Mouse (Mus musculus) c-Kit-negative CD71-positive TER-119-positive erythroid progenitor cells, embryonic 14.5 days (primary cell): ENCODE measurements around the gene Itgb2.

Experiments
- DNase-seq: peaks from one replicate; pipeline ENCODE4 v3.0.0-alpha.2; 2013; ENCODE audit warnings: low read depth, low spot score

The Itgb2 gene

GRCm38 (mm10) chr10:77587091-77587775 lies 57.2 kb downstream of the Itgb2 start:
- DNase-seq, result no peak

GRCm38 (mm10) chr10:77588036-77588435 lies 58.0 kb downstream of the Itgb2 start:
- no peak for DNase-seq

DNA sequence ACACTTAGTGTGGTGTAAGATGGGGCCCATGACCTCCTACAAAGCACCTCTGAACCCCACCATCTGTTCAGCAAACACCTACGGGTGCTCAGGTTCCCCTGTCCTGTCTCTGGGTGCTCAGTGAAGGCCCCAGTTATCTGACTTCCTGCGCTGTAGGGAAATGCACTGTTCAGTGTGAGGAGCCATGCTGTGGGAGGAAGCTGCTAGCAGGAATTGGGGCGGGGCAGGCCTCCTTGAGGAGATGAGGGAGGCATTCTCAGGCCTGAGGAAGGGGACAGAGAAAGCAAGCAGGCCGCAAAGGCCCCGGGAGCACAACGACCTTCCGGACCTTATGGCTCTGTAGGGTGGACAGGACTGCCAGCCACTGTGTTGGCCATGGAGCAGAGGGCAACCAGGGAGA lies 59.1 kb downstream of the Itgb2 start:
- no peak for DNase-seq

GRCm38 (mm10) chr10:77589749-77590148 lies 59.7 kb downstream of the Itgb2 start:
- DNase-seq, result no peak

GRCm38 (mm10) chr10:77590812-77591211 lies 60.8 kb downstream of the Itgb2 start:
- DNase-seq, result peak; percentile 68

DNA sequence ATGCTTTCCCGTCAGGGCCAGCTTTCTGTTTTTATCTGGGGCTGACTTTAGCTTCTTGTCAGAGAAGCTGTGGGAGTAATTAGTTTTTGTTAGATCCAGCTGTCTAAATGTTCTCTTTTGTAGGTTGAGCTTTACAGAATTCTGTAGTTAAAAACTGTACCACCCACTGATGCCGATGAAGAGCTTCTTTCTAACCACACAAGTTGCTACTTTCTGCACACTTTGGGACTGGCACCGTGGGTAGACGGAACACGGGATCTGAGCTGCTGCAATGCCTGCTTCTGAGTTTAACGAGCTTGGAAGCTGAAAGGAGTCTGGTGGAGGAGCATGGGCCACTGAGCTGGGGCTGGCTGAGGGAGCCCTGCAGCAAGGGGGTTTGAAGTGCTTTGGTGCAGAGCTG lies 61.5 kb downstream of the Itgb2 start:
- no peak for DNase-seq

- DNase-seq, result no peak
These were observed 66.0 kb downstream of the Itgb2 start for GRCm38 (mm10) chr10:77596060-77596459.

DNA sequence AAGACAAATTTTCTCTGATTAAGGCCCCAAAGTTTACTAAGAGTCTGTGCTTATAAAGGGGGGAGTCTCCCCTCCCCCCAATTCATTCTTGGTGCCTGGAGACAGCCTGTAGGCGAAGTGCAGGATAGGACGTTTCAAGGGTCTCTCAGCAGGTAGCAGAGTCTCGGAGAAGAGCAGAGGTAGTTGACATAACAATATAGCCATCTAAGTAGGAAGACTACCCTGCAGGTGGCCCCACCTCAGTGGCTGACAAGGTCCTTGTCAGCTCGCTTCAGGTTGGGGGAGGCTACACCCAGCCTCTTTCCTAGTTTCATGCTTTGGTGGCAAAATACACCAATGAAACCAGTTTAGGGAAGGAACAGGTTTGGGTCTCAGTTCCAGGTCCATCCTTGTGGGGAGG lies 73.0 kb downstream of the Itgb2 start:
- no peak for DNase-seq

DNA sequence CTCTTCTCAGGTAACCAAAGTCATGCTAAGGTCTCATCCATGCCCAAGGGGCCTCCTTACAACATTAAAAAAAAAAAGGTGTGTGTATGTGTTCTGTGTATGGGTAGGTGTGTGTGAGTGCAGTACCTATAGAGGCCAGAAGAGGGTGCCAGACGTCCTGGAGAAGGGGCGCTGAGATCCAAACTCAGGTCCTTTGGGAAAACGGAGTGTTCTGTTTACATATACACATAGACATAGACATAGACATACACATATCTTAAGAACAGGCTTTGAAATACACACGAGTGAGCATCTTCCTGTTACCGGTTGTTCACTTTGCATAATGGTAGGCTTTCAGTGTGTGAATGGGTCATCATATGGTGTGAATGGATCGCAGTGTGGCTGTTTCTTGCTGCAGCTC lies 74.1 kb downstream of the Itgb2 start:
- no peak for DNase-seq

DNA sequence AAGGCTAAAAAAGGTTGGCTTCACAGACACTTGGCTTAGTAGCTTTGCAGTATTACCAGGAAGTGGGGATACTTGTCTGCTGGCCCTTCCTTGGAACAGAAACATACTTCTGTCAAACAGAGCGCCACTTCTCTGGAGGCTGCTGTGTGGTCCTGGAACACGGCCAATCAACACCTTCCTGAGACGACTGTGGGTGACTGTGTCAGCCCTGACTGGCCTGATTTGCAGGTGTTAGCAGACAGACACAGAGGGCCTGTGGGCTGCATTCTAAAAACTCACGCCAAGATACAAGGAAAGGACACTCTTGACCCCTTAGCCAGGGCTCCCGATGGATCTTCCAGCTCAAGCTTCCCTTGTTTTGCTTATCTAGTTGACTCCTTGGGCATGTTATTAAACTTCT lies 74.9 kb downstream of the Itgb2 start:
- DNase-seq, result no peak

- DNase-seq, result no peak
These were observed 75.3 kb downstream of the Itgb2 start for GRCm38 (mm10) chr10:77605368-77605767.

GRCm38 (mm10) chr10:77605908-77606826 lies 76.1 kb downstream of the Itgb2 start, which contains the start of the genes Sumo3 and Gm49325:
Sumo3 (plus strand) TSS chr10:77606097.
Gm49325 (plus strand) TSS chr10:77606197.
- DNase-seq, result peak; percentile 91

DNA sequence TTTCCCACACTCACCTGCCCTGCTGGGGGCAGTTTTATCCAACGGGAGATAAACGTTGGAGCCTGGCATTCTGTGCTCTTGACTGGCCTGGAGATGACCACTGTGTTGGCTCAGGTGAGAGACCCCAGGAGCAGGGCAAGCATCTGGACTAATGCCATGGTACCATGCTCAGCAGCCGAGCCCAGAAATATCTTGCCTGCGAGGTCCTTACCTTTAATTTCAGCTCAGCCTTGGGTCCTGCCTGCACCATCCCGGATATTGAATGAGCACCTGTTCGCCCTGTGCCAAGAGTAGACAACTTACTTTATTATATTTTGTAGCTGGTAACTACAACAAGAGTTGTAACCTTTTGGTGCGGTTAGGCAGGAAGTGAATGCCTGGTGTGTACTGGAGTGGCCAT lies 76.8 kb downstream of the Itgb2 start:
- DNase-seq, result no peak

GRCm38 (mm10) chr10:77607441-77607840 lies 77.4 kb downstream of the Itgb2 start:
- no peak for DNase-seq

DNA sequence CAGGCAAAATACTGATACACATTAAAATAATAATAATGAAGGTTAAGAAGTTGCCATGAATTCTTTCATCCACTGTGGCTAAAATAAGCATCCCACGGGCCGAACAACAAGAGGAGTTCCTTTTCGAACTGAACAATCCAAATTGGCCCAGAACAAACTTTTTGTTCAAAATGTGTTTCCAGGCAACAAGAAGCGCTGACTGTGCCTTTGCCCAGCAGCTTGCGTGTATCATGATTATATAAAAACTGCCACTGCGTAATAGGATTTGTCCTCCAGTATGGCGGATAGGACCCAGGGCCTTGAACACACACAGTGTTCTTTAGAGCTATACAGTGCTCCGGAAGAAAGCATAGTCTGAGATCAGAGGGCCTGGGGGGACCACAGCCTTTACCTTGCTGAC lies 78.5 kb downstream of the Itgb2 start:
- no peak for DNase-seq

DNA sequence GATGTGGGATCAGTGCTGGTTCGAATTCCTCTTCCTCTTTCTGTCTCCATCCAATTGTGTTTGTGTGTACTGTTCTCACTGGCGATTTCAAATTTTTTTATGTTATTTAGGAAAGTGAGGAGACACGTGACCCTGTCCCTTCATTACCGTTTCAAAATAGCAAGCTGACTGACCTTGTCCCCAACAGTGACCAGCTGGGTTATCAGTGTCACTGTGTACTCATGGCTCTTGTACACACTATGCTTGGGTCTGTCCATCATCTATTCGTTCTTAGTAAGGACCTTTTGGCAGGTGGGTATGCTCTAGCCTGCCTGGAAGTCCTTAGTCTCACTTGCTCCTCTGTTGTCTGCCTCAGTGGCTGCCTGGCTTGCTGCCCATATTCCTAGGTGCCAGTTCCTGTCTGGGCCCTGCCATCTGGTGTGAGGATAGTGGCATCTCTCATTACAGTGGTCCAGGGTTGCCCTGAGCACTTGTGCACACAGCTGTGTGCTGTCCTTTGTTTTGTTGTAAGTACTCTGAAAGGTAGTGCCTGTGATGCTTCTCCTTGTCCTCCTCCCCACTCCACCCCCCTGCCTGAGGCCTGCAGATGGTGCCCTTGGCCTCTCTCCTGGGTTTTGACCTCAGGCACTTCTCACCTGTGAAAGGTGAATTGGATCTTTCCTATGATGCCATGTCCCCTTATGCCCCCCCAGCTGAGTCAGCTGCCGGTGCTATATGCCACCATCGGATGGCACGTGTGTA lies 80.3 kb downstream of the Itgb2 start:
- no peak for DNase-seq

DNA sequence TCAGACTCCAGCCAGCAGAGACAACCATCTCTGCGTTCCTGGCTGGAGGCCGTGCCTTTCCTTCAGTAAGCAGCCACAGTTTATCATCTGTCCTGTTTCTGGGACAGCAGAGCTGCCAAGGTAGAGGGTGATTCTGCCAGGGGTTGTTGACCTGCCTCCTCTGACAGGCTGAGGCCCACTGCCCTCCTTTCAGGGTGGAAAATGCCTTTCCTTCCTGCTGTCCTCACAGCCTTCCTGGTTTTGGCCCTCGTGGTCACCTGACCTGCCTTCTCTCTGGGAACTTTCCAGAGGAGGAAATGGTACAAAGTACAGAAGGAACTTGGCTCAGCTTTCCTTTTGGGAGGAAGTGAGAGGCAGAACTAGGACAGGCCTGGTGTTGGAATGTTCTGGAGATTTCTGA lies 83.4 kb downstream of the Itgb2 start:
- no peak for DNase-seq
